ENCODE assay signal across 12 mouse cellular contexts in genomic region chr10:12756692-12757091, GRCm38 (mm10).
A peak's percentile ranks its signal among the peaks of the same experiment; 100 is the strongest.
DNase-seq lines count a peak whose midpoint lies in the region; ATAC-seq lines count a peak whose summit lies in the region.
"Had no signal": no experiment of that assay in that cellular context is flagged by ENCODE, and none has a peak within 500 bp of the region (broad histone marks: within the 10 kb centered on the region; RNA-seq: fewer than 3 reads in every experiment).

No protein-coding gene starts in this region.

- no peak overlapping the region for H3K9ac ChIP-seq in neural tube, embryonic 13.5 days
- H3K9ac ChIP-seq: heart, embryonic 15.5 days had no signal

- H3K9me3 ChIP-seq in neural tube, embryonic 13.5 days = no peaks in the 10 kb centered on the region
- H3K9me3 ChIP-seq in limb, embryonic 10.5 days (replicated peaks) = no peaks in the 10 kb centered on the region
- H3K9me3 ChIP-seq: forebrain, embryonic 10.5 days; G1E; heart, embryonic 15.5 days had no signal

- 0 out of 2 replicates have a peak, but pooled peaks have one; percentile 47 for ATAC-seq in neural tube, embryonic 13.5 days (ENCODE audit: low read depth)

- no peak overlapping the region for H3K4me2 ChIP-seq in neural tube, embryonic 13.5 days
- H3K4me2 ChIP-seq: heart, embryonic 15.5 days had no signal

- H3K4me3 ChIP-seq in neural tube, embryonic 13.5 days = no peak overlapping the region
- no peak overlapping the region for H3K4me3 ChIP-seq in limb, embryonic 10.5 days
- H3K4me3 ChIP-seq: forebrain, embryonic 10.5 days; heart, embryonic 15.5 days had no signal

- H3K36me3 ChIP-seq in neural tube, embryonic 13.5 days = no peaks in the 10 kb centered on the region
- no peaks in the 10 kb centered on the region for H3K36me3 ChIP-seq in limb, embryonic 10.5 days
- H3K36me3 ChIP-seq: forebrain, embryonic 10.5 days; heart, embryonic 15.5 days had no signal

- peaks cover 14% of the 10 kb centered on the region for H3K4me1 ChIP-seq in neural tube, embryonic 13.5 days (replicated peaks)
- peaks cover 15% of the 10 kb centered on the region for H3K4me1 ChIP-seq in limb, embryonic 10.5 days
- H3K4me1 ChIP-seq: forebrain, embryonic 10.5 days had no signal

- H3K27ac ChIP-seq in neural tube, embryonic 13.5 days (replicated peaks) = no peak overlapping the region
- H3K27ac ChIP-seq in limb, embryonic 10.5 days = no peak overlapping the region
- H3K27ac ChIP-seq: forebrain, embryonic 10.5 days; heart, embryonic 15.5 days had no signal

- WGBS in neural tube, embryonic 13.5 days = 93% methylated on average over 4 of the region's 4 CpGs
- WGBS in limb, embryonic 10.5 days = 94% methylated on average over 4 of the region's 4 CpGs

- DNase-seq in cerebellum, adult 11-12 months = peak; percentile 31
- no peak for DNase-seq in cerebellum, postnatal 4 days (ENCODE audit: low spot score in 2 of 2)
- no peak for DNase-seq in neural tube, embryonic 10.5 days (ENCODE audit: extremely low spot score, low spot score)
- DNase-seq in cerebellum, postnatal 36 days = peak; percentile 30 to 33
- no peak for DNase-seq in urinary bladder, postnatal 4 days (ENCODE audit: low spot score in 2 of 2)
- no peak for DNase-seq in thymus, postnatal 4 days
- DNase-seq in limb, embryonic 10.5 days (ENCODE audit: low spot score) = no peak
- DNase-seq: lung, adult 18-20 months had no signal

- H3K27me3 ChIP-seq in neural tube, embryonic 13.5 days = no peaks in the 10 kb centered on the region
- no peaks in the 10 kb centered on the region for H3K27me3 ChIP-seq in limb, embryonic 10.5 days (ENCODE audit: low read depth, poor library complexity, severe bottlenecking)
- H3K27me3 ChIP-seq: heart, embryonic 15.5 days had no signal

Comparison
In these comparisons a context has a peak if more than half of its experiments do, and no peak if none do; other contexts are left out.
1. DNase-seq: peak in cerebellum, adult 11-12 months (single experiment) and cerebellum, postnatal 36 days (2 of 2); none in cerebellum, postnatal 4 days (0 of 2), neural tube, embryonic 10.5 days (single experiment), urinary bladder, postnatal 4 days (0 of 2), thymus, postnatal 4 days (single experiment) and limb, embryonic 10.5 days (single experiment).